Mouse (Mus musculus): ENCODE measurements around the gene Idh1. TPM values are rescaled to one million over a fixed set of nuclear protein-coding genes. Genes with fewer than 3 reads are reported as not detected.

The Idh1 gene
- polyA plus RNA-seq, 3 experiments from 2014 or later = 6.3 to 13.0 (median 9.4) TPM

GRCm38 (mm10) chr1:65112031-65112806, 74.1 kb downstream of the Idh1 start:
- ATAC-seq = no peak

- no peak for ATAC-seq
Measured at GRCm38 (mm10) chr1:65109756-65110435, 76.4 kb downstream of the Idh1 start.

- no peak for ATAC-seq
Measured at GRCm38 (mm10) chr1:65109196-65109595, 77.1 kb downstream of the Idh1 start.

Other genes starting within 250 kb of the Idh1 start
- gene Plekhm3, start 229.7 kb downstream of the Idh1 start, polyA plus RNA-seq (2017; shearing (Covaris generic)) = 10 to 100 TPM in 2 of 3 experiments, 1 to 10 TPM in 1; 7.0 to 13.0 (median 11.0) TPM
- under 1 TPM in 1 of 3 experiments, not detected in 2; 0.71 TPM for gene Akr1cl, start 153.7 kb downstream of the Idh1 start, polyA plus RNA-seq (2017; shearing (Covaris generic))
- not detected for gene Cryge, start 135.4 kb downstream of the Idh1 start, polyA plus RNA-seq (2017; shearing (Covaris generic))
- not detected for gene Crygd, start 123.0 kb downstream of the Idh1 start, polyA plus RNA-seq (2017; shearing (Covaris generic))
- not detected for gene Crygc, start 112.8 kb downstream of the Idh1 start, polyA plus RNA-seq (2017; shearing (Covaris generic))
- not detected for gene Crygb, start 104.2 kb downstream of the Idh1 start, polyA plus RNA-seq (2017; shearing (Covaris generic))
- not detected for gene Cryga, start 83.1 kb downstream of the Idh1 start, polyA plus RNA-seq (2017; shearing (Covaris generic))
- not detected for gene Gm28845, start 66.9 kb downstream of the Idh1 start, polyA plus RNA-seq (2017; shearing (Covaris generic))
- gene D630023F18Rik, start 63.3 kb downstream of the Idh1 start, polyA plus RNA-seq (2017; shearing (Covaris generic)) = not detected
- 10 to 100 TPM in 2 of 3 experiments, 1 to 10 TPM in 1; 9.5 to 14.6 (median 13.5) TPM for gene Pikfyve, start 183 bp upstream of the Idh1 start, polyA plus RNA-seq (2017; shearing (Covaris generic))
- not detected for gene Pth2r, start 95.6 kb upstream of the Idh1 start, polyA plus RNA-seq (2017; shearing (Covaris generic))